Mouse (Mus musculus) liver, adult (tissue): ENCODE results near the gene Slc6a1.

Source experiments
- GATA4 ChIP-seq: IDR thresholded peaks from 2 replicates; pipeline ENCODE4 v1.6.1; 2014; ENCODE audit warnings: mild to moderate bottlenecking, low read length; ENCODE audit not compliant: insufficient replicate concordance

The Slc6a1 gene

GRCm38 (mm10) chr6:114273997-114274728 is 8.3 kb upstream of the Slc6a1 start:
- no peak for TF ChIP-seq GATA4

DNA sequence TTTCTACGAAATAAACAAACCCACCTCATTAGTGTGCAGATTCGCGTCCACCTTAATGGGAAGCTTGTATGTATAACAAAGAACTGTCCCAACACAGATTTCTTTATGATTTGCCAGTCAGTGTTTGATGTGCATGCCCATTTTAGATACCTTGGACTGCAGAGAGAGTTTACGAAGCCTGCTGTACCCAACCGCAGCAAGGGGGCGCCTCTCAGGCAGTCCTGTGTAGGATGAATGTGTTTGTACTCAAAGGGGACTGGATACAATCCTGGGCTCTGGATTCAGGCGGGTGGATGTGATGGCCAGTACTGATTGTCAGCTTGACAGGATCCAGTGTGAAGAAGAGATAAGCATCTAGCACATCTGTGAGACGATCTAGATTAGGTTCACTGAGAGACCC is 6.6 kb upstream of the Slc6a1 start:
- no peak for TF ChIP-seq GATA4

GRCm38 (mm10) chr6:114283278-114283770 is 889 bp downstream of the Slc6a1 start:
- TF ChIP-seq GATA4 = no peak

GRCm38 (mm10) chr6:114283927-114284703 is 1.7 kb downstream of the Slc6a1 start:
- no peak for TF ChIP-seq GATA4

DNA sequence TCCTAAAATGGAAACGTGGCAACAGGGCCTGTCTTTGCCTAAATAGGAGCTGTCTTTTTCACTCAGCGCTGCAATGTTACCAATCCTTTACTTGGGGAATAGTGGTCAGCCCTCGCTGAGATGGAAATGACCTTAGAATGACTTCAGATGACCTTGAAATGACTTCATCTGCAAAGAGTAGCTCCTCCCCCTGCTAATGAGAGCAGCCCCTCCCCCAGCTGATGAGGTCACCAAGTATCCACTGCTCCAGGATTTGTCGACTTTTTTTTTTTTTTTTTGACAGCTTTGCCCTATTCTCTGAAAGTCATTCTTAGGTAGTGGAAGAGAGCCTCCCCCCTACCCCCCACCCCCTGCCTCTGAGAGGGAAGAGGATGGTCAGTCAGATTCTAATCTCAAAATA is 3.0 kb downstream of the Slc6a1 start:
- no peak for TF ChIP-seq GATA4

GRCm38 (mm10) chr6:114289106-114289505 is 6.7 kb downstream of the Slc6a1 start:
- no peak for TF ChIP-seq GATA4

DNA sequence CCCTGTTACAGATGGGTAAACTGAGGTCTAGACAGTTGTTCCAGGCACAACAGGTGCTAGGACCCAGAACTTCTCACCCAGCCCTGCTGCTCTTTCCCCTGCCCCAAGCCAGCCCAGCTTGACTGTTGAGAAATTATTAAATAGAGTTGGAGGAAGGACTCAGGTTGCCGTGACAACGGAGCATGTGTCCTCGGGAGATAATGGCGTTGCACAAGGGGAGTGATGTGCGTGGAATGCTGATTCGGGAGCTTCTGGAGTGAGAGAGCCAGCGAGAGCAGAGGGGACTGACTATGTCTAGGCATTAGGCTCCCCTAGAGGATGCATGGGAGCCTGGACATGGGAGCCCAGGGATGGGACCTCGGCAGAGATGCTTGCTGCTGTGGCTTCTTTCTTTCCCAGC is 7.7 kb downstream of the Slc6a1 start:
- no peak for TF ChIP-seq GATA4

GRCm38 (mm10) chr6:114290929-114291328 is 8.5 kb downstream of the Slc6a1 start:
- no peak for TF ChIP-seq GATA4

DNA sequence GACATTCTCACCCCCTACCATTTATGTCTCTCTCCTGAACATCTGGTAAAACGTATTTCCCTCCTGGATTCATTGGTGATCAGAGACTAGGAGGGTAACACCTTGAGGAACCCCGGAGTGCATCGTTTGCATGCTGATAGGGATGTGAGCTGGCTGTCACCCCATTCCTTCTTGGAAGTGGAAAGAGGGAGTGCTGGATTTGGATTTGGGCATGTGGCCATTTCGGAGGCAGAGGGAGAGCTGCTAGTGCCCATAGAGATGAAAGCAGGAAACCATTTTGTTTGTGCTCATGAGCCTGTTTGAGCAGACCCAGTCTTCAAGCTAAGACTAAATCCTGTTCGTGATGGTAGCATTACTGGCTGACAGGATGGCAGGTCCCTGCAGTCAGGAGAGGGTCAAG is 9.0 kb downstream of the Slc6a1 start:
- TF ChIP-seq GATA4 = no peak

DNA sequence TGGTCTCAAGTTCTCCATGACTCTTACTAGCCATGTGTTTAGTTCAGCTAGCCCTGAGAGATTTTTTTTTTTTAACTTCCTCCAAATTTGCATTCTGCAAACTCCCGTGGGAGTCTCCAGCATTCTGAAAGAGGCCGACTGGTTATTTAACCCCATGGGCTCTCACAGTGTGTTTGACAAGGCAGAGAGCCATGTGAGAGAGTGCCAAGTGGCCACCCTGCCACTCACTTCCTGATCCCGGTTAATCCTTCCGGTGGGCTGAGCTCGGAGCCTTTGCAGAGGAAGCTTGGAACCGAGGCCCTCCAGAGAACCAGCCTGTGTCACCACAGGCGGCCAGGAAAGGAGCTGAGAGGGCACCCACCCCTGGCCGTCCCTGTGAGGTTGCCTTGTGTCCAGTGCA is 11.1 kb downstream of the Slc6a1 start:
- no peak for TF ChIP-seq GATA4

- no peak for TF ChIP-seq GATA4
Measured at GRCm38 (mm10) chr6:114295086-114295485, 12.7 kb downstream of the Slc6a1 start.

- no peak for TF ChIP-seq GATA4
Measured at GRCm38 (mm10) chr6:114297260-114298002, 15.0 kb downstream of the Slc6a1 start.

DNA sequence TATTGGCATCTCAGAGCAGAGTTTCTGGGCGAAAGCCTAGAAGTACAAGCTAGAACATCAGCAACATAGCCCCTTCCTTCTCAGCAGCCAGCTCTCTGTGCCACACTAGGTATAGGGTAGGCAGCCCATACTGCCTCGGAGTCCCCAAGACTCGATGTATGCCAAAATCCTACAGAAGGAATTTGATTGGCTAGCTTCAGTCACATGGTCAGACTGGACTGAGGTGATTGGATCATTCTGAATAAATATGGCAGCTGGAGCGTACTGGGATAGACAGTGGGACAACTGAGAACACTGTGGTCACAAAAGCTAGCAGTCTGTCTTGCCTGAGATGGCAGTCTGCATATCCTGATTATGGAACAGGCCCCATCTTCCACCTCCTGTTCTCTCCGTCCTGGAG is 17.3 kb downstream of the Slc6a1 start:
- TF ChIP-seq GATA4 = no peak

DNA sequence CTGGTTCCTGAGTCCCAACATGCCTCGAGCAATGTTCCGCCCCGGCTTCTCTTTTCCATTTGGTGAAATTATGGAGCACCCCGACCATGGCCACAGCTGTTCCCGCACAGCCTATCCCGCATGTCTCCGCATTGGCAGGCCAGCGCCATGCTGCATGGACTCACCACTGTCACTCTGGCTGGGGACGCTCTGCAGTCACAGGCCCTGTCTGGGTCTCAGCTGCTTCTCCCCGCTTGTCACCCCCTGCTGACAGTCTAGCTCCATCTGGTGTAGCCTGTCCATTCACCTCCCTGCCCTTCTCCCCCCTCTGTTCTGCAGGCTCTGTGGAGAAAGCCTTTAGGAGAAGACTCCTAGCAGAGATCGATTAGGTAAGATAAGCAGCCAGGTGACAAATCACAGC is 18.3 kb downstream of the Slc6a1 start:
- no peak for TF ChIP-seq GATA4

DNA sequence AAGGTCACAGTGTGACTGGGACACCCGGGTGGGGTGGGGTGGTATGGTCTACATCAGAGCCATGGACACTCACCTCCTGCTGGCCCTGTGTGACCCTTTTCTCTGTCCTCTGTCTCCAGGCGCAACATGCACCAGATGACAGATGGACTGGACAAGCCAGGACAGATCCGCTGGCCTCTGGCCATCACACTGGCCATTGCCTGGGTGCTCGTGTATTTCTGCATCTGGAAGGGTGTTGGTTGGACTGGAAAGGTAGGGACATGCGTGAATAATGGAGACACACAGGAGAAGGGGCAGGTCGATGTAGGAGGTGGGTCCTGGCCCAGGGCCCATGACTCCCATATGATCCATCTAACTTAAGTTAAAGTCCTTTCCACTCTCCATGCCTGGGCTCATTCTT is 22.2 kb downstream of the Slc6a1 start:
- no peak for TF ChIP-seq GATA4

DNA sequence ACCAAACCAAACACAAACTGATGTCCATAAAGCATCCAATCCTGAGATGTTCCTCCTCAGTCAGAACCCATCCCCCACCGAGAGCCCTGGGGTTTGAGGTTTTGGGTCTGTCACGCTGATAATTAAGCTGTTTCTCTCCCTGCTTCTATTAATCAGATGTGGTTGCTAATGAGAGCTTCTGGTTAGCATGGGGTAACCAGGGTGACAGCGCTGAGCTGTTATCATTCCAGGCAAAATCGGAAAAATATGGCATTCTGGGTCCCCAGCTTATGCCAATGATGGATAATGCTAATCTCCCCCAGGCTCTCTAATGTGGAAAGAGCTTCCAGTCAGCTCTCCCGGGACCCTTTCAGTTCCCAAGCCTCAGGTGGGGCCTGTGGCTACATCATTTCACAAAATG is 38.1 kb downstream of the Slc6a1 start:
- TF ChIP-seq GATA4 = no peak
